Mouse (Mus musculus): ENCODE data around the gene Cxcl14.

Gene Cxcl14

DNA sequence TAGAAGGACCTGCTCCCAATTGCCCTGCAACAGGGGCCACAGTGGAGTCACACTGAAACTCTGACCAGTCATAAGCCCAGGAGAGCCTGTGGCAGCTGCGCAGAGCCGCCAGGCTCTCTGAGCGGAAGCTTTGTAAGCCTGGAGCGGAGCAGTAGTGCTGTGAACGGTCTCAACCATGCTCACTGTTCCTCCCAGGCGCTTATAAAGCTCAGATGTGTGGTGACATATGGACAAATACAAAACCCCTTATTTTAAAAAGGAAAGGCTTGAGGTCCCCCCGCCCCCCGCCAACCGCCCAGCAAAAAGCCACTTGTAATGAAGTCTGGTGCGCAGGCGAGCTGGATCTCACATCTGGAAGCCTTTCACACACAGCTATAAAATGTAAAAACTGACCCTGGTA lies 7.1 kb downstream of the Cxcl14 start:
- DNase-seq (ENCODE audit: low read depth), result no peak

DNA sequence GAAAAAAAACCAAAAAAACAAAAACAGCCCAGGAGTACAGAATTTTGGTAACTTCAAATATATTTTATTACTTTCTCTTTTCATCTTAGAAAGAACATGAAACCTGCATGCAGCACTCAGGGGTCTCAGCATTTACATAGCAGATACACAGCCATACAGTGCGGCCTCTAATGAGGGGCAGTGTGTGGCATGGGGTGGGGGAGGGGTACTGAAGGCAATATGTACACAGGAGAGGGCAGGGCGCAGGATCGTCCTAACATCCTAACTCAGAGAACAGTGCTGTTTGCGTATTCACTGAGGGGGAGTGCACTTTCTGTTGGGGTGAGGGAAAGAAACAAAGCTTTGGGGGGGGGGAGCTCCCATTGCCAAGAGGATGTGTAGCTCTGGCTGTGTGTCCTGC lies 7.8 kb downstream of the Cxcl14 start:
- no peak for DNase-seq (ENCODE audit: low read depth)

DNA sequence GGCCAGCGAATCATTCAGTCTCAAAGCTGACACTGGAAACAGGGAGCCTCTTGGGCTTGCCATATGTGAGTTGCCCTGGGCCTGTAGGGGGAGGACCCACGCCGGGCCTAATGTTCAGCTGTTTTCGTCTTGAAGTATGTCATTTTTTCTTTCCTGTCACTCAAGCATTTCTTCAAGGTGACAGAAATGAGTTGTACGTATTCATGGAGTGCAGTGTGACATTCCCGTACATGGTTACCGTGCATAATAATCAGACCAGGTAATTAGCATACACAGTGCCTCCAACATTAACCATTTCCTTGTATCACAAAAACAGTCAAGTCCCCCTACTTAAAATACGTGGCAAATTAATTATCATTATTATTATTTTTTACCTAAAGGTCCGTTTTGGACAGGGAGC lies 9.3 kb downstream of the Cxcl14 start:
- DNase-seq (ENCODE audit: low read depth), result no peak

DNA sequence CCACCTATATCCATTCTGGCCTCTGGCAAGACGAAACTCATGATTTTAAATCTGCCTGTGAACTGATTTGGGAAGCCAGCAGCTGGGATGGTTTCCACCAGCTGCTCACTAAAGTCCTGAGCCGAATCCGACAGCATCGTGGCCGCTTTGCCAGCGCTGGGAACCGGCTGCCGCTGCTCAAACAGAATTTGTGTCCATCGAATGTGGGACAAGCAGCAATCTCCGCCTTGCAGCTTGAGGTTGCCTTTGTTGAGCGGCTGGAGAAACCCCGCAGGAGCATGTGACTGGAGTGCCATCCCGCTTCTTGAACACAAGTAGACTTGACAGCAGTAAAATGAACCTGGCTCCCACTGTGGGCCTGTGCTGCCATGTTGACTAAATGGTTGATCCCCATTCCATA lies 13.0 kb downstream of the Cxcl14 start:
- DNase-seq (ENCODE audit: low read depth), result no peak

DNA sequence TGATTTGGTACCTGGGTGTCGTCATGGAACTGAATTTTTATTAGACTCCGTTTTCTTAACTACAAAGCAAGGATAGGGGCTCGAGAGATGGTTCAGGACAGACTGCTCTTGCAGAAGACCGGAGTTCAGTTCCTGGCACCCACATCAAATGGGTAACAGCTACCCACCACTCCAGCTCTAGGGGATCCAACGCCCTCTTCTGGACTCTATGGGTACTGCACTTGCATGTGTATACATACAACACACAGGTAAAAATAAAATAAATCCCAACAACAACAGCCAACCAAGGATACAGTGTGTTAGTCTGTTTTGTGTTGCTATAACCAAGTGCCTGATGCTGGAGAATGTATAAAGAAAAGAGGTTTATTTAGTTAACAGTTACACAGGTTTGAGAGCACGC lies 16.0 kb downstream of the Cxcl14 start:
- DNase-seq (ENCODE audit: low read depth), result peak; percentile 35

DNA sequence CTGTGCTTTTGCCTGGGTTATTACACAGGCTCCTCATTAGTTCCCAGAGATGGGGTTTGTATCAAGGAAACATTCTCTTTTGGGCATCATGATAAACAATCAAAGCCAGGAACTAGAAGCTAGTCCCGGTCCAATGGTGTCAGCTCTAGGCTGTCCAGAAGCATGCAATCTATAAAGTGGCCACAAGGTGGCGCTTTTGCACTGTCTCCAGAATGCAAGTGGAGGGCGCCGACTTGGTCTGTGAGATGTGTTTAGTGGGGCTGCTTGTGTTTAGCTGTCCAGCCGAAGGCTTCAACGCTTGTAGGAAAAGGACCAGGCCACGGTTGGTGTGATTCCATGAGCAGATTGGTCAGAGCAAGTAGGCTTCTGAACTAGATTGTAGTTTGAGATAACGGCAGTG lies 16.9 kb downstream of the Cxcl14 start:
- peak; percentile 78 for DNase-seq (ENCODE audit: low read depth)

DNA sequence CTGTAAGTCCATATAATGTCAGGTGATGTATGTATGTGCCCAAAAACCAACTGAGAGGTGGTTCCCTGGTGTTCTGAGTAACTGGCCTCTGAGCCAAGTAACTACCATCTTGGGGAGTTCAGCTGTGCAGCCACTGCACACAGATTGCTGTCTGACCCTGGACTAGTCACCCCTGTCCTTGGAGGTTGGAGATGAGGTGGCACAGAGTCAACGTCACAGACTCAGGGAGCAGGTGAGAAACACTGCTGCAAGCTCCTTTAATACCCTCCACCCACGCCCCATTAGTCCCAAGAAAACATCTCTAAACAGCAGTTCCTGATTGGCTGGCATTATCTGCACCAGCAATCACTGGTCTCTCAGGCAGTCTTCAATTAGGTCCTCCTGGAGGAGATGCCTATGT lies 21.2 kb downstream of the Cxcl14 start:
- DNase-seq (ENCODE audit: low read depth), result no peak

DNA sequence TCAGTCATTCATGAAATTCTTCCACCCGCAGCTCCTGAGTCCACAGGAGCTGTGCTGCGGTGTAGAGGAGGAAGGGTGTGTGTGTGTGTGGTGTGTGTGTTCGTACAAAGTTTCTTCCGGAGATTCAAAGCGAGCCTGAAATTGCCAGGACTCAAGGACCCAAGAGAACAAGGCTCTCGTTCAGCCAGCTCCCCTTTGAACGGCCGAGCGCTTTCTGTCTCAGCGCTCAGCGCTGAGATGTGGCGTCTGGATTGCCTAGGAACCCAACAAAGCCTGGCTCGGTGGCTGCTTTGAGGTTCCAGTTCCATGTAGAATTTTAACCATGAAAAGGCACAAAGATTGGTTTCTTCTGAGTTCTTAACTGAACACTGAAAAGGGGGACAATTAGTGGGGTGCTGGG lies 26.2 kb downstream of the Cxcl14 start:
- no peak for DNase-seq (ENCODE audit: low read depth)

DNA sequence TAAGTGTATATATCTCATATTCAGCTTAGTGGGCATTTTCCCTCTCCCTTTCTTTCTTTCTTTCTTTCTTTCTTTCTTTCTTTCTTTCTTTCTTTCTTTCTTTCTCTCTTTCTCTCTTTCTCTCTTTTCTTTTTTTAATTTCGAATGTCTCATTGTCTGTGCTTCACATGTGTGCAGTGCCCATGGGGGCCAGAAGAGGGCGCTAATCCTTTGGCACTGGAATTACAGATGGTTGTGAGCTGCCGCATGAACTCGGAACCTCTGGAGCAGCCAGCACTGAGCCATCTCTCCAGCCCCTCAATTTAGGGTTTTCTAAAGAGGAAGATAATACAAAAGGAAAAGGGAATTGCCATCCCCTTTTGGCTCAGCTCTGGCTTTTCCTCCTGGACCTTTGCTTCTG lies 29.0 kb downstream of the Cxcl14 start:
- DNase-seq (ENCODE audit: low read depth), result peak; percentile 43

DNA sequence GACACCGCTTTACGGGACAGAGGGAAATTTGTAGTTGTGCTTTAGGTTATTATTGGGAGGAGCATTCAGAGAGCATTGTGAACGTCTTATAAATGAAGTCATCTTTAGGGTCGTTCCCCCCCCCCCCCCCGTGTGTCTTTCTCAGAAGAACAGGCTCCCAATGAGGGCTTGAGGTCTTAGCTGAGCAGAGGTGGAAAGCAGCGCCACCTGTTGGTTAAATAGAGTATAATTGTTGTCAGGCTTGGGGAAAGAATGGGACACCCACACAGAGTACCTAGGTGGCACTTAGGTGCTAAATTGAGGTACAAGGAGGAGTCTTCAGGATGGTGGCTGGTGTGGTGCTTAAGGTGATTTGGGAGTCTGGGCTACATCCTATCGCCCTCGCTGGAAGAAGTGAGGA lies 29.9 kb downstream of the Cxcl14 start:
- peak; percentile 72 for DNase-seq (ENCODE audit: low read depth)

DNA sequence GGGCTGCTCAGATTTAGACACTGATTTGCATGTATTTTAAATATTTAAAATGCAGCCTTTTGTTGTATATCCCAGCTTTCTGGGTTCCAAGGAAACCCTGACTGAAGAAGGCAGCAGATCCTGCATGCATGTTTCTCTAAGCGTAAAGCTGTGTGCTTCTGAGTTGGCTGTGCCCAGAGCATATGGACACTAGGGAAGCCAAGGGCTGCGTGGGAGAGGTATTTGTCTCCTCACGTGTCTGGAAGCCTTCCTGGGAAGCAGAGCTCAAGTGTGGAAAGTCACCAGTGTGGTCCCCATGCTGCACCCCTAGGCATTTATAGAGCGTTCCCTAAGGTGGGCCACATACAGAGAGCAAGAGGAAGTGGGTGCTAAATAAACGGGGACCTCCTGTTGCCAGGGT lies 30.7 kb downstream of the Cxcl14 start:
- no peak for DNase-seq (ENCODE audit: low read depth)

DNA sequence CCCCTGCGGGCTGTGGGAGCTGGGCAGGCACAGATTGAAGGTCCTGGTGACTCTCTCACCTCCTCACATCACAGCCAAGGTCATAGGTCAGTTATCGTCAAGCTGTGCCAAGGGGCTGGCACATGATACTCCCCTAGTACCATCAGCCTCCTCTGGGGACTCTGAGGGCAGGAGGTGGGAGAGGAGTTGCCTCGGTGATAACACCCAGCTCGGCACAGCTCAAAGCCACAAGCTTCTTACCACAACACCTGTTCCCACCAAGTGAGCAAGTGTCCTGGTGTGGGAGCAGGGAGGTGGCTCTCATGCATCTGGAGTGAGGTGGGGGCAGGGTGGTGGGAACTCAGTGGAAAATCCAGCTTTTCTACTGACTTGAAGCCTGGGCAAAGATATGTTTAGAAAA lies 34.1 kb downstream of the Cxcl14 start:
- DNase-seq (ENCODE audit: low read depth), result no peak

DNA sequence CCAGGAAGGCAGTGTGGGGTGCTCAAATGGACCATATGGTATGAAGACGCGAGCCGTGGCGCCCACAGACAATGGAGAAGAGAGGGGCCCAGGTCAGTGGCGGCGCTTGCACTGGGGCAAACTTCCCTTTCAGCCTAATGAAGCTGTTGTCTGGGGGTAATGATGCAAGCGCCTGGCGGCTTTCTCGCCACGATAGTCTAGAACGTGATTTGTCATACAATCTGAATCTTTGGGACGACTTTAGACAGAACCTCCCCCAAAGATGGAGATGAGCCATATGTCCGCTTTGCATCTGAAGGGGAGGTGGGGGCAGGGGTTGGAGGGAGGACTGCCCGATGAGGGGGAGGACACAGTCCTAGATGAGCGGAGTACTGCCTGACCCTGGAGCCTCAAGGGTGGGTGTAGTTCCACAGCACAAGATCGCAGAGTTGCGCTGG lies 36.0 kb downstream of the Cxcl14 start:
- DNase-seq (ENCODE audit: low read depth), result no peak

DNA sequence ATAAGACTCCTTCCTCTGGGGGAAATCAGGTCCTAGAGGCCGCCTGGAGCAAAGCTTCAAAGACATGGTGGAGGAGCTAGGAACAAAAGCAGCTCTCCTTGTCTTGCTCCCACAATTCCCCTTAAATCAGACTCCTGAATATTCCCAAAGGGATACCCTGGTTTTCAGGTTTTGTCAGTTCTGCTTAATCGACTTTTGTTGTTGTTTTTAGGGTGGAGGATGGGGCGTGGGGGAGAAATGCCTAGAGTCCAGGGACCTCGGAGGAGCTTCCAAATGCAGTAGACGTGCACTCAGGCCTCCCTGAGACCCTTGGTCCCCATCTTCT lies 36.5 kb downstream of the Cxcl14 start:
- DNase-seq (ENCODE audit: low read depth), result no peak

DNA sequence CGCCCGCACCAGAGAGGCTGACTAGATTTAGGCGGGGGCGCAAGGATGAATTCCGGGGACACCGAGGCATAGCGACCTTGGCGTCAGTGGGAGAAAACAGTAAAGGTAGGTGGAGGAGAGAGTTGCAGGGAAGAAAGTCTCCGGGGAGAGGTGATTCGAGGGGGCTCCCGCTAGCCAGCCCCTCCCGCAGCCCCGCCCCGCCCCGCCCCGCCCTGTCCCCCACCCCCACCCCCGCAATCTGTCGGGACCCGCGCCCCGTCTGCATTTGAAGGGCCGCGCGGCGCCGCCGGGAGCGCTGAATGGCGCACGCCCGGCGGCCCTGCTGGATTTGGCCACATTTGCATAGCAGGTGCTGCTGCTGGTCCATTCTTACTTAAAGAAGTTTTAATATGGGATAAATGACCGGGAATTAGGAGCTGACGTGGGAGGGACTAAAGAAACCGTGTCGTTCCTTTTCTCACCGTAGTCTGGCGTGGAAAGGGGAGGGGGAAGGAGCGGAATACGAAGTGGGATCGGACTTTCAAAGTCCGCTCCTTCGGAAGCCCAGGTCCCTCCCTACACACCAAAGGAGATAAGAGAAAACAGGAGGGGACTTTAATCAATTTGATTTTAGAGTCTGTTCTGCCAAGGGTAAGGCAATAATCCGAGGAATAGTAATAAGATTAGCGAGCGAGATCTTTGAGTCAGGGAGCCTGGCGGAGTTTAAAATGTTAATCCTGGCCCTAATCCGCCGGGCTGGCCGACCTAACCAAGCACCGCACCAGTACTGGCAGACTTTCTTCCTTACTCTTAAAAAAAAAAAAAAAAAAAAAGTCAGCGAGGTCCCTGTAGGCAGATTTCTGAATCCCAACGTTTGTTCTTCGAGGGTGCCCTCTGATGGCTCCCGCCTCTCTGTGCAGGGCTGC lies 37.1 kb downstream of the Cxcl14 start:
- no peak for DNase-seq (ENCODE audit: low read depth)

DNA sequence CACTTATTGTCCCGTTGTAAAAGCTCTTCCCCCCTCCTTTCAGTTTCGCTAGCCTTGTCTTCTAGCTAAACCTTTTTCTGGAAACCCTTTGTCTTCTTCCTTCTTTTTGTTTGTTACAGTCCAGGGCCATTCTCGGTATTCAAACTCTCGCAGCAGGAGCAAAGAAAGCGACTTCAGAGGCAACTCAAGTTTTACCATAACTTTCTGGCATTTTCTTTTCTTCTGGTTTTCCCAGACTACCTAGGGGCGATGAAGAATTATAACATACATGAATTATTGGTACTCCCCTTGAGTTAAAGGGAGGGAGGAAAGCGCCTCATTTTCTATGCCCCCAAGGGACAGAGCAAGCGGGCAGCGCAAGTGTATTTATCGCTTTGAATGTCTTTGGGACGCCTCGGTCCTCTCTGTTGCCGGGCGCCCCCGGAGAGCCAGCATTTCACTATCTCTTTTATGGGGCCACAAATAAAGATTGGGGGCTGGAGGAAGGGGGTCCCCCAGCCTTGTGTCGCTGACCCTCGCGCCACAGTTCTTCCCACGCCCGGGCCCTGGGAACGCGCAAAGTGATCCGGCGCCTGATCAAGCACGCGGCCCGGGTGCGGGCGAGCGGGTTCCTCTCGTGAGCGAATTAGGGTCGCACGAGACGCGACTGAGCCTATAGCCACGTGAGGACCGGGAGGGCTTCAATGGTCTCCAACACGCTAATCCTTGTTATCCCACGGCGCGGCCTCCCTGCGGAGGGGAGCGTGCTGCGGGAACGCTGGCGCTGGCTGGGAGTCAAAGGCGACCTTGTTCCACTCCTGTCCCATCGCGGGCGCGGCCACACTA lies 37.9 kb downstream of the Cxcl14 start:
- DNase-seq (ENCODE audit: low read depth), result no peak

DNA sequence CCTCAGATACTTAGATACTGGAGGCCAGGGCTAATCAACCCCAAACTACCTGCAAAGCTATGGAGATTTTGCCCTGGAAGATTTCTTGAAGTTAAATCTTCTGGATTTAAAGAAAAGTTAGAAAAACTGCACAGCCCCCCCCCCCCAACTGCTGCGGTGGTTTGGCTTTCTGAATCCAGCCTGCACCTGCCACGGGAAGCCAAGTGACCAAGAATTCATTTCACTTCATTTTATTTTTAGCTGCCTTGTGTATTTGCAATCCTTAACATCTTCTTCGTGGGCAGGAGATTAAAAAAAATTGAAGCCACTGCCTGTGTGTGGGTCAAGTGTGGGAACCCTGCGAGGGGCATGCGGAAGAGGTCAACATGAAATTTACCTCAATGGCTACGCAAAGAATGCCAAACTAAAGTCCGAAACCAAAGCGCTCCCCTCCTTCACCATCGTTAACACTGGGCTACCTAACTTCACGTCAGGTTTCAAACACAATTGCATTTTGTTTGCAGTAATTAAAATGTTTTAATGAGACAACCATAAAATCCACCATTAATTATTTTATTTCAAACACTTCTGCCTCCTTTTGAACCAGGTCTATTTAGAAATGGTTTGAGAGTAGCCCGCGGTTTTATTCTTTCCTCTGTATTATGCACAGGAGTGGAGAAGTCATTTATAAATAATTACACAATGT lies 38.7 kb downstream of the Cxcl14 start:
- DNase-seq (ENCODE audit: low read depth), result no peak

DNA sequence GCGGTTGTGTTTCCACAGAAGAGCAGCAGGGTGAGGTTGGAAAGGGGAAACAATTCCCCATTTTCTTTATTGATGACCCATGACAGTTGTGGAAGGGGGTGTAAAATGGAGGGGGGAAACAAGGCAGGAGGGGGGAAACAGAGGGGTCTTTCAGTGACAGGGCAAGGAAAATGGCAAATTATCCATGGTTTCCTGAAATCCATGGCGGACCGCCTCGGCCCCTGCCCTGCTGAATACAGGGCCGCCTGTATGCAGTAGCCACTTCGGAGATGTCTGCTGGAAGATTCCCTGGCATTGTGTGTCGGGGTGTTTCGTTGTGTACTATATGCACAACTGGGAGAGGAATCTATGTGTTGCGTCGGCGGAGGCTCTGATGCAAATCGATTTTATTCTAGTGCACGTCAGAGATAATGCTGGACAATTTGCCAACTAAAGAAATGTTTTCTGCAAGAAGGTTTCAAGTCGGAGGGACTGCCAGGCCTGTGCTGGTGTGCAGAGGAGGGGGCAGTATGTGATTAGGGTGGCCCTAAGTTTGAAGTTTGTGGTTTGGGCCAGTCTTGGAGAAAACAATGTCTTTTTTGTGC lies 39.5 kb downstream of the Cxcl14 start:
- DNase-seq (ENCODE audit: low read depth), result no peak

DNA sequence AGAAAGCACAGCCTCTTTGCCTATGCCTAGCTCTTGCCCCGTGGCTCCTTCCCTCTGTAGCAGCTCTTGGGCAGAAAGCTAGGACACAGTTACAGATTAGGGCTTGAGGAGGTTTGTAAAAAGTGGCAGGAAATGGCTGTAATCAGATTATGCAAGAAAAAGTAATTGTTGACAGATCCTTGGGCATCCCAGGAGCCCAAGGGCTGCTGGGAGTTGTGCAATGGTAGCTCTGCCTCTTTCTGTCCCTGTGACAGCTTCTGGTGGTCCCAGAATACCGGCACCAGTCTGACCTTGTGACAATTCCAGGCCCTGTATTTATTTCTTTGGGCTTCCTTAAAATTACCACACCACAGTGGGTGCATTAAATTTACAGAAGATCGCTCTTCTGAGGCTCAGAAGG lies 43.0 kb downstream of the Cxcl14 start:
- DNase-seq (ENCODE audit: low read depth), result no peak

DNA sequence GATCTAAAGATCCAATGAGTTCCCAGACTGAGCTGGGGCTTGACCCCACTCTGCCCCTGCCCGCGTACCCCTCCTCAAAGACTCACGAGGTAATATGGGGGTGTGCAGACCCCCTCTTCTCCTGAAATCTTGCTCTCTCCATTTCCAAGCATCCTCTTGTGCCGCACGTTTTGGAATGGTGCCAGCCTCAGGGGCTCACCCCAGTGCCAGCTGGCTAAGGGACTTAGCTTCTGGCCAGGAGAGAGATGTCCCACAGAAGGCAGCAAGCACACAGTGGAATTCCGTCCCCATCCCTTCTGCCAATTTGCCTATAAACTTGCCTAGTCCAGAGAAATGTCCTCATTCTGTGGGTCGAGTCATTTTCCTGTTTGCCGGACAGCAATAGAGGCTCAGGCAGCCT lies 43.6 kb downstream of the Cxcl14 start:
- no peak for DNase-seq (ENCODE audit: low read depth)

DNA sequence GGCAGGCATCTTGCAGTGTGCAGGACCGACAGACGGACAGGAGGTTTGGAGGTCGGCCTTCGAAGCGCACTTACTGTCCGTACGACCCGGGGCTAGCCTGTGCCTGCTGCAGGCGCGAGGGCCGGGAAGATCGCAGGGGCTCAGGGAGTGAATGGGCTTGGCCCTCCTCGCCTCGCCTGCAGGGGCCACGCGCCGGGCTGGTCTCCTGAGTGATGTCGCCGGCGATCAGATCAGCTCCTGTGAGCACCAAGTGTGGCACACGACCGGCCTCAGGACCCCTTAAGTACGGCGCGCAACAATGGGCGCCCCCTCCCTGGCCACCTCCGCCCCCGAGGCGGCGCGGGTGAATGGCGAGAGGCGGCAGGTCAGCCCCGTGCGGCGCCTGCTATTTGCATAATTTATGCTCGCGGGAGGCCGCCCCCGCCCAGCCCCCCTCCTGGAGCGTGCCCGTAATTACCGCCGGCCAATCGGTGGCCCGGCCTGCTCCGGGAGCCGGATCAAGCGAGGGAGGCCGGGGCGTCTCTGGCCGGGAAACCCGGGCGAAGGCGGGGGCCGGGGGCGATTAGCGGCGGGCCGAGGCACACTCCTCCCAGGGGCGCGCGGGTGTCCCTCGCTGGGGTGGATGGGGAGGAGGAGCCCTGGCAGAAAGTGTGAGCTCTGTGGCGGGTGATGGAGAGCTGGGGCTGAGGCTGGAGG lies 44.3 kb downstream of the Cxcl14 start, which contains the start of gene Neurog1:
Neurog1 (minus strand) TSS at position 240 of the 696 bp plus-strand sequence.
- DNase-seq (ENCODE audit: low read depth), result no peak

Measured in induced T-regulatory cell, adult 2 months (primary cell).